Mouse (Mus musculus): ENCODE data around the gene Gpkow. TPM values are rescaled to one million over a fixed set of nuclear protein-coding genes. Genes with fewer than 3 reads are reported as not detected.
A peak's percentile ranks its signal among the peaks of the same experiment; 100 is the strongest.

The Gpkow gene
- 10 to 100 TPM; 49.7 to 66.9 TPM for total RNA-seq (2021)
- long read RNA-seq, experiment 1, transcript Gpkow-201 (11 exons, 3,579 nt) = major isoform, 21 of 32 reads
- long read RNA-seq, experiment 1, partial matches to known transcripts = 2 of 32 reads
- long read RNA-seq, experiment 1, other reads (novel, unspliced or antisense) = 7 of 32 reads
- long read RNA-seq, experiment 2, transcript Gpkow-201 (11 exons, 3,579 nt) = major isoform, 15 of 19 reads
- long read RNA-seq, experiment 2, partial matches to known transcripts = 1 of 19 reads
- long read RNA-seq, experiment 2, other reads (novel, unspliced or antisense) = 3 of 19 reads

GRCm38 (mm10) chrX:7696954-7697381 lies at the start of gene Gpkow:
Gpkow (plus strand) TSS chrX:7697131.
- peak; percentile 82 to 85 for DNase-seq

DNA sequence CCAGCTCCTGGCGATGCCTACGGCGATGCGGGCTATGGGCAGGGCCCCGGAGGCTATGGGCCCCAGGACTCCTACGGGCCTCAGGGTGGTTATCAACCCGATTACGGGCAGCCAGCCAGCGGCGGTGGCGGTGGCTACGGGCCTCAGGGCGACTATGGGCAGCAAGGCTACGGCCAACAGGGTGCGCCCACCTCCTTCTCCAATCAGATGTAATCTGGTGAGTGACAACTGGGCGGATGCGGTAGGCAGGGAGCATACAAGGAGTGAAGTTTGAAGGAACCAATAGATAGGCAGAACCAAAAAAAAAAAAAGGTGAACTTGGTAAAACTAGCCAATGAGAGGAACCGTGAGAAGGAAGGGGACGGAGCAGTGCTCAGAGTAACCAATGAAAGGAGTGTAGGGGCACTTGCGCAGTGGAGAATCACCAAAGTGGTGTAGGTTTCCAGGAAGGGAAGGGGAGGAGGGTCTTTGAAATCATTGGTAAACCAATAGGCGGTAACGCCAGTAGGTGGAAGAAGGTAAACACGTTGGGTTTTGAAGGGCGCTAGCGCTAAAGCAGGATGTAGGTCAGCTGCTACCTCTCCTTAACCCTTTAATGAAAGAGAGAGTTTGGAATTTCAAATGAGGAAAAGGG lies 48.1 kb upstream of the Gpkow start:
- DNase-seq = peak; percentile 82 to 87

GRCm38 (mm10) chrX:7657221-7657639 lies 39.7 kb upstream of the Gpkow start, which contains the start of gene Prickle3:
Prickle3 (plus strand) TSS chrX:7657260.
- peak; percentile 75 to 80 for DNase-seq

DNA sequence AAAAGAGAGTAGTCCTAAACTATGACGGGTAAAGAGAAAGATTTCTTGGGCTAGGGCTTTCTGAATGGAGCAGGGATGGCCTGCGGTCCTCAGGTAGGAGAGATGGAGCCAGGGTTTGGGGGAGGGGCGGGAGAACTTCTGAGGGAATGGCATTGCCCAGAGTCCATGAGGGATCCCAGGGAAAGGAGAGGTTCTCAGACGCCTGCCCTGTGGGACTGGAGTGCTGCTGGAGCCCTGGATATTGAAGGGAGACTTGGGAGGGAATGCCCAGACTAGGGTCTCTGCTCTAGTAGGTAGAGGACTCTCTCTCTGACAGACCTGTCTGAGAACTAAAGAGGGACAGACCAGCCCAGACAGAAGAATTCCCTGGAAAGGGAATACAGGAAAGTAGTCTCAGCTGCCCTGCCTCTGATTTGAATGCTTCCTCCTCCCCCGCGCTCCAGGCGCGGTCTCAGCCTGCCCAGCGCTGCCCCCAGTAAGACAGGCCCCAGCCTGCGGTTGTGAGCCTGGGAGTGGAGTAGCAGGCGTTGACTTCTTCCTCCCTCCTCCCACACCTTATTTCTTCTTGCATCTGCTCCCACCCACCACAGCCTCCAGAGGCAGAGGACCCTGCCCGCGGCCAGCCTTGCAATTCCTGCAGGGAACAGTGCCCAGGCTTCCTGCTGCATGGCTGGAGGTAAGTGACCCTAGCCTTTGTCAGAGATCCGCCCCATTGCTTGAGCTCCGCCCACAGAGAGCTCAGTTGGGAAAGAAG lies 38.7 kb upstream of the Gpkow start:
- peak; percentile 58 to 78 for DNase-seq

DNA sequence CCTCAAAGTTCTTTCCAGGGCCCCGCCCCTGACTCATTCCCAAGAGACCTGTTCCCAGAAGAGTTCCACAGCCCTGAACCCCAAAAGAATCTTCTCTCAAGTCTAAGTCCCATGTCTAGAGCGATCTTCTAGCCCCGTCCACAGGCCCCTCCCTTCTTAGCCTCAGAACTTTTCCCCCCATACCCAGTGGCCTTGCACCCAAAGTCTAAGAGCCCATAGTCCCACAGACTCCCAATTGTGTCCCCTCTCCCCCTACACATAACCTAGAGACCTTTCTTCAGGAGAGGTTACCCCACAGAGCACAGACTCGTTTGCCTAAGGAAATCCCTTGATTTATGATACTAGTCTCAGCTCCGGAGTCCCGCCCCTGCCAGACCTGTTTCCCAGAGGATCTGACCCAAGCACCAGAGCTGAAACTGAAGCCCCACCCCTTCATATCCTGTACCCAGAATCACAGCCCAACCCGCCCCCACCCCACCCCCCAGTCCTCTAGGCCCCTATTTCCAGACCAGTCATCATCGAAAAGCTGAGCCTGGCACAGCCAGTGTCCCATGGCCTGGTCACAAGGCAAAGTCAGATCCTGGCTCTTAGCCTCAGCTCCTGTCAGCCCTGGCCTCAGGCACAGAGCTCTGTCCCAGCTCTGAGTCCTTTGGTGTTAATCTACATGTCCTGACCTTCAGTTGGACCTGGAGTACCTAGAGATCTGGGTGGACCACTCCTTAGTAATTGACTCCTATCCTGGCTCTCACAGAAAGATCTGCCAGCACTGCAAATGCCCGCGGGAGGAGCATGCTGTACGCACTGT lies 37.9 kb upstream of the Gpkow start:
- peak; percentile 17 to 42 for DNase-seq

GRCm38 (mm10) chrX:7661086-7661485 lies 35.8 kb upstream of the Gpkow start:
- DNase-seq = no peak

GRCm38 (mm10) chrX:7662936-7663335 lies 34.0 kb upstream of the Gpkow start:
- no peak for DNase-seq

DNA sequence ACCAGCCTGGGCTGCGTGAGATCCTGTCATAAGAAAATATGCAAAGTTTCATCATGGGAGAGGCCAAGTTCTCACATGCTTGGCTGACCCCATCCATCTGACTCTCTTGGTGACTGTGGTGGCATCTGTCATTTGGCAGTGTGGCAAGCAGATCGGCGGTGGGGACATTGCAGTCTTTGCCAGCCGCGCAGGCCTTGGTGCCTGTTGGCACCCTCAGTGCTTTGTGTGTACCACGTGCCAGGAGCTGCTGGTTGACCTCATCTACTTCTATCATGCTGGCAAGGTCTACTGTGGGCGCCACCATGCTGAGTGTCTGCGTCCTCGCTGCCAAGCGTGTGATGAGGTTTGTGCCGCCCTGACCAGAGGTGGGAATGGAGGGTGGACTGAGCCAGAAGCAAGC lies 32.1 kb upstream of the Gpkow start:
- peak; percentile 21 to 51 for DNase-seq

- DNase-seq = no peak
Measured at GRCm38 (mm10) chrX:7665739-7666502, 31.0 kb upstream of the Gpkow start.

DNA sequence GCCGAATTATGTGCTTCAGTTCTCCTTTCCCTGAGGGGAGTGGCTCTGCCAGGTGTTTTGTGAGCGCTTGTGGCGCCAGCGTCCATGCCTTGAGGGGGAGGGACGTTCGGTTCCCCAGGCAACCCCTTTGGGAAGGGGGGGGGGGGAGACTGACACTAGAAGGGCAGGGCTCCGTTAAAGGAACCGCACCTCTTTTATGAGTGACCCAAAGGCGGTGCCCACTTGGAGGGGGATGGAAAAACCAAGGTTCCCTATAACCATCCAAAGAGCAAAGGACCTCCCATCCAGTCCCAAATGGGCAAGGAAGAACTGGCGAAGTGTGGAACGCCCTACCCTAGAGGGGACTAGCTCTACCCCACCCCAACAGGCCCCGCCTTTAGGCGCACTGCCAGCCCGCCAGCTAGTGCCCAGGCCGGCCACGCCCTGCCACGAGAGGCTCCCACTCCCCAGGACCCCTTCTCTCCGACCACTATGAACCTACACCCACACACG lies 26.5 kb upstream of the Gpkow start:
- DNase-seq = peak; percentile 78 to 86

- peak; percentile 74 to 83 for DNase-seq
Measured at GRCm38 (mm10) chrX:7670921-7671623, 25.9 kb upstream of the Gpkow start, which contains the start of gene Plp2. Plp2 (minus strand) TSS chrX:7671390.

DNA sequence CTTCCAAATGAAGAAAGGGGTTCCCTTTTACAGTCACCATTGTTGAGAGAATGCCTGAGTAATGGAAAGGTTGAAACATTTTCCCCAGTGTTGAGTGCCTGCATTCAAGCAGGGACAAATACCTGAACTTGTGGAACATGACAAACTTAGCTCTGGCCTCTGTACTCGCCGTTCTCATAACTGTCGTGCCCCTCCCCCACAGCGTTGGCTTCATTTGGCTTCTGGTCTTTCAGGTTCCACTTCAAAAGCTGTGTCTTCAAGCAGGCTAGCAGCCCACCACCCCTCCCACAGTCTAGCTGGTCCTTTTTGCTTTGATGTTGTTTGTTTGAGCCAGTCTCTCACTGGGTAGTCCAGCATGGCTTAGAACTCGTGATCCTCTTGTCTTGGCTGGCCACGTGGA lies 24.2 kb upstream of the Gpkow start:
- DNase-seq = no peak

DNA sequence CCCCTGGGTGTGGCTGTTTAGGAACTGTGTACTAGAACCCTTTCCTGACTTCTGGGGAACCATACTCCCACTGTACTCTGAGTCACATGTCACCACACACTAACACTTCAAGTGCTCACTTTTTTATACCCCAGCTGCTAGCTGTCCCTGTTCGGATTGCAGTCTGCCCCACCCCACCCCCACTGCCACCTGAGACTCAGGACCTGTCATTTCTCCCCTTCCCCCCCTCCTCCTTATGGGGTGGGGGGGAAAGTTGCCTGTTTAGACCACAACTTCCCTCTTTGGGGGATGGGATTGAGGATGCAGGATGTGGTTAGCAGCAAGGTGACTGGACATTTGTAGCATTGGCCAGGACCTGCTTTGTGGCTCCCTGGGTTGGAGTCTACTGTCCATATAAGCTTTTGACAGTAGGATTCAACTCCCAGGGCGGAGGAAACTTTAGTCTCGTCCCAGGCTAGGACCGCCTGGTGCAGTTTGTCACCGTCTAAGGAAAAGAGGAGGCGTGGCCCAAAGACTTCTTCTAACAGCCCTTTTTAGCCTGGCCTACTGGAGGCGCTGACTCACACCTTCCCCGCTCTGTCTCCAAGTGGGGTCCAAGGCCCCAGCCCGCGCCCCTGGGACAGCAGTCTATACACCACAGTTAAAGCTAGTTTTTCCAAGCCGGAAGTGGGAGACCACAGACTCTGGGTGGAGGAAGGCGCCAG lies 23.2 kb upstream of the Gpkow start:
- DNase-seq = peak; percentile 45 to 49

DNA sequence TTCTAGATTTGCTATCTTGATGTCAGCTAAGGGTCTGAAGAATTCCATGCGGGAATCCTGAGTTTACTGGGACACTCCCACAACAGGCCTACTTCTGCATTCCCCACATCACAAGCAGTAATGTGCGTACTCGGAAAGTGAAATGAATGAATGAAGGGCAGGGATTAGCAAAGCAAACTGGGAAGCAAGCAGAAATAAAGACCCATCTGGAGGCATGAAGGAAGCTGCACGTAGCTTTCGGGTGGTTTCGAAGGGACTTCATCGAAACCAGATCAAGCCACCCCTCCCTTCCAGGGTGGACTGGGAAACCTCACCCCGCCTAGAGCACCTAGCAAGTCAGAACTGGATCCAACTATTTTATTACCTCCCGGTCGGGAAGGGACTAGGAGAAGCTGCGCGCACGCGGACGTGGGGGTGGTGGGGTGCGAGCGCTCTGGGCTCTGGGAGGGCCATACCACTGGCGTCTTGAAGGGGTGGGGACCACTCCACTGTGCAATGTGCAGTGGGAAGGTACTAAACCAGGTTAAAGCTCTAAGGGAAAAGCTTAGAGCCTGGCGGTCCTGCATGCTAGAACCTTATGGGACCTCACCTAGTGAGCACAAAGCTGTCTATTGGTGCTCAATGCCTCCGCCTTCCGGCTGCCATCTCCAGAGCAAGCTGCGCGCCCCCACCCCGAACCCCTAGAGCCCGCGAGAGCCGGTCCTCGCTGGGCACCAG lies 22.5 kb upstream of the Gpkow start:
- no peak for DNase-seq

GRCm38 (mm10) chrX:7675001-7675380 lies 21.9 kb upstream of the Gpkow start:
- no peak for DNase-seq

- no peak for DNase-seq
Measured at GRCm38 (mm10) chrX:7678986-7679385, 17.9 kb upstream of the Gpkow start.

DNA sequence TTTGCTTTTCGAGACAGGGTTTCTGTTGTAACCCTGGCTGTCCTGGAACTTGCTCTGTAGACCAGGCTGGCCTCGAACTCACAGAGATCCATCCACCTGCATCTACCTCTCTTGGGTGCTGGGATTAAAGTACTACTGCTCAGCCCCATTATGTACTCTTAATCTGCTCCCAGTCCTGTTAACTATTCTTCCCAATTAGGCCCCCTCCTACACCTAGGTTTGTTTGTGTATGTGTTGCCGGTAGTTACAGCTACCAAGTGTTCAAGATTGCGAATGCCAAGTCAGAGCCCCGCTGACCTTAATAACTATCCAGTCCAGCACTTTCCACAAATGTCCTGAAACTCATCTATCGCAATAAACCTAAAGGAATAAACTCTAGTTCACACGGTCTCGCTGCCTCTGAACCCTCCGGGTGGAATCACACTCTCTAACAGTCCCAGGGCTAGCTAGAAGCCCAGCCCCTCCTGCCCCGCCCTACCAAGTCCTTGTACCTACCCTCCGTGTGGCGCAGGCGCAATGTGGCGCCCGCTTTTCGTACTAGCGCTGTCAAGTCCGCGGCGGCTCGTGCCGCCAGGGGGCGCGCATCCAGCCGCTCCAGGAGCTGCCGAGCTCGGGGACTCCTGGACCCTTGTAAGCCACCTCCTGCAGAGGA lies 17.4 kb upstream of the Gpkow start:
- DNase-seq = peak; percentile 91 to 94

DNA sequence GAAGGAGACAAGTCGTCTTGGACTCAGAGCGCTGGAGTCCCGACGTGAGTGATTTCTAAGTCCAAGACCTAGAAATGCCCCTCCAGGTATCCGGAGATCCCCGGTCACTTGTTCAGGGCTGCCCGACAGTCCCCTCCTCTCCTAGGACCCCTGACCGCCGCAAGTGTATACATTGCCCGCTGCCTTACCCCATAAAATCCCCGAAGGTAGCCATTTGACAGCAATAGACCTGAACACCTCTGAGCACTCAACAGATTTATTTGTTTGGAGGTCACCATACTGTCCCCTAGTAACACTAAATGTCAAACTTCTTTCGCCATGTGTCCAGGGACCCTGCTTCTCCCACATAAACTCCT lies 16.9 kb upstream of the Gpkow start:
- no peak for DNase-seq

GRCm38 (mm10) chrX:7680864-7681263 lies 16.1 kb upstream of the Gpkow start, which contains the start of gene Magix:
Magix (minus strand) TSS chrX:7681251.
- DNase-seq = no peak
